Mouse (Mus musculus) cerebellum, adult 2 months (tissue): ENCODE measurements at regions not wholly inside any gene's neighbourhood (a gene's known extent, or its start where the extent isn't known, plus 50 kb on each side); places are given as distances from the start of the nearest gene placed in this dataset.

ENCODE experiments used
- CTCF ChIP-seq: fragments of 200-500 bp; IDR thresholded peaks from 2 replicates; pipeline ENCODE4 v1.5.1; 2011; ENCODE audit warnings: low read depth, mild to moderate bottlenecking, control low read depth, low read length, moderate library complexity, borderline replicate concordance; ENCODE audit not compliant: insufficient read depth
- POLR2A ChIP-seq: fragments of 200-500 bp; IDR thresholded peaks from 2 replicates; pipeline ENCODE4 v1.6.1; 2011; ENCODE audit warnings: low read length, control low read depth, borderline replicate concordance; ENCODE audit not compliant: insufficient read depth

- TF ChIP-seq CTCF (no peak), POLR2A (no peak)
These were observed 59.1 kb upstream of the Acsl3 start for GRCm38 (mm10) chr1:78598561-78598960.
